In the genomic region with DNA sequence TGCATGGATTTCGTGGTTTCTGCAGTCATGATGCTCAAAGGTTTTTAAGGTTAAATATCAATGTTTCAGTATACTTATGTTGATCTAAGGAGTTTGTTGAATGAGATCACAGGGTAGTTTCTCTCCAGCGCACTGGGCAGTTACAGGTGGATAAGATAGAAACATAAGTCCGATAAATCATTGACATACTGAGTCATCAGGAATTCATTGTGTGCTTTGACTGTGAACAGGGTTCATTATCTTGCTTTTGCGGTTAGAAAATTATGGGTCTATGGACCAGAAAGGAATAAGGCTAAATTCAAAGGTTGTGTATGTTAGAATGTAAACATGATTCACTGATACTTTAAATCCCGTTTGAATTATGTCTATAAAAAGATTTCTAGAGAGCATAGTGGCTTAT, we compare ENCODE assay signal across 23 mouse cellular contexts. TPM values are rescaled to one million over a fixed set of nuclear protein-coding genes. Genes with fewer than 3 reads are reported as not detected.
DNase-seq lines count a peak whose midpoint lies in the region; ATAC-seq and TF ChIP-seq lines count a peak whose summit lies in the region.
"Had no signal": no experiment of that assay in that cellular context is flagged by ENCODE, and none has a peak within 500 bp of the region (broad histone marks: within the 10 kb centered on the region; RNA-seq: fewer than 3 reads in every experiment).

No protein-coding gene starts in this region.

- no peaks in the 10 kb centered on the region for H3K9me3 ChIP-seq in kidney, embryonic 15.5 days (replicated peaks)
- H3K9me3 ChIP-seq in midbrain, embryonic 11.5 days (ENCODE audit: control insufficient read depth, low read length), result no peaks in the 10 kb centered on the region
- H3K9me3 ChIP-seq in midbrain, embryonic 10.5 days (replicated peaks), result no peaks in the 10 kb centered on the region
- no peaks in the 10 kb centered on the region for H3K9me3 ChIP-seq in stomach, embryonic 14.5 days (ENCODE audit: control insufficient read depth, low read depth, low read length)
- H3K9me3 ChIP-seq: embryonic facial prominence, embryonic 15.5 days; forebrain, embryonic 10.5 days; G1E; hindbrain, embryonic 10.5 days; neural tube, embryonic 12.5 days had no signal

- H3K36me3 ChIP-seq in kidney, adult 2 months (ENCODE audit: control insufficient read depth, insufficient read depth, low read length), result no peaks in the 10 kb centered on the region
- H3K36me3 ChIP-seq in kidney, embryonic 15.5 days, result no peaks in the 10 kb centered on the region
- no peaks in the 10 kb centered on the region for H3K36me3 ChIP-seq in midbrain, embryonic 11.5 days (ENCODE audit: control insufficient read depth, insufficient read depth, low read length)
- H3K36me3 ChIP-seq in midbrain, embryonic 10.5 days, result no peaks in the 10 kb centered on the region
- no peaks in the 10 kb centered on the region for H3K36me3 ChIP-seq in stomach, embryonic 14.5 days (ENCODE audit: control insufficient read depth, insufficient read depth, low read length)
- H3K36me3 ChIP-seq: embryonic facial prominence, embryonic 15.5 days; forebrain, embryonic 10.5 days; G1E; hindbrain, embryonic 10.5 days; neural tube, embryonic 12.5 days had no signal

- no peak for ATAC-seq in kidney, embryonic 15.5 days (replicated peaks; ENCODE audit: low FRiP score)
- ATAC-seq in midbrain, embryonic 11.5 days (ENCODE audit: low FRiP score), result no peak
- peak; percentile 74 for ATAC-seq in stomach, embryonic 14.5 days (ENCODE audit: insufficient number of reproducible peaks, insufficient read depth, low FRiP score, low read depth)
- ATAC-seq: forebrain, postnatal 0 days had no signal

- no peak for TF ChIP-seq POLR2A in kidney, adult 2 months (IDR thresholded peaks at IDR 0.05; ENCODE audit: low read depth, low read length)

- H3K4me2 ChIP-seq in kidney, embryonic 15.5 days, result no peak overlapping the region
- no peak overlapping the region for H3K4me2 ChIP-seq in midbrain, embryonic 11.5 days
- no peak overlapping the region for H3K4me2 ChIP-seq in stomach, embryonic 14.5 days (replicated peaks; ENCODE audit: low read depth, low read length)
- H3K4me2 ChIP-seq: embryonic facial prominence, embryonic 15.5 days; neural tube, embryonic 12.5 days had no signal

- WGBS in kidney, adult 2 months, result 44% methylated on average over 5 of the region's 5 CpGs
- 71% methylated on average over 5 of the region's 5 CpGs for WGBS in kidney, embryonic 15.5 days
- WGBS in midbrain, embryonic 11.5 days, result 83% methylated on average over 5 of the region's 5 CpGs
- 86% methylated on average over 5 of the region's 5 CpGs for WGBS in midbrain, embryonic 10.5 days
- WGBS in stomach, embryonic 14.5 days, result 36% methylated on average over 5 of the region's 5 CpGs

- no peak overlapping the region for H3K9ac ChIP-seq in kidney, embryonic 15.5 days
- no peak overlapping the region for H3K9ac ChIP-seq in midbrain, embryonic 11.5 days (ENCODE audit: low read length)
- H3K9ac ChIP-seq in stomach, embryonic 14.5 days (replicated peaks; ENCODE audit: low read depth, low read length), result no peak overlapping the region
- H3K9ac ChIP-seq: embryonic facial prominence, embryonic 15.5 days; forebrain, postnatal 0 days; neural tube, embryonic 12.5 days had no signal

- no peaks in the 10 kb centered on the region for H3K27me3 ChIP-seq in kidney, adult 2 months (replicated peaks; ENCODE audit: control insufficient read depth, insufficient read depth, low read length)
- H3K27me3 ChIP-seq in kidney, embryonic 15.5 days, result no peaks in the 10 kb centered on the region
- H3K27me3 ChIP-seq in midbrain, embryonic 11.5 days (ENCODE audit: control insufficient read depth, insufficient read depth, low read length), result no peaks in the 10 kb centered on the region
- no peaks in the 10 kb centered on the region for H3K27me3 ChIP-seq in midbrain, embryonic 10.5 days (ENCODE audit: low read depth, poor library complexity, severe bottlenecking)
- H3K27me3 ChIP-seq in stomach, embryonic 14.5 days (ENCODE audit: control insufficient read depth, insufficient read depth, low read length), result no peaks in the 10 kb centered on the region
- H3K27me3 ChIP-seq: embryonic facial prominence, embryonic 15.5 days; neural tube, embryonic 12.5 days had no signal

- H3K4me1 ChIP-seq in kidney, adult 2 months (ENCODE audit: control insufficient read depth, insufficient read depth, low read length), result peaks cover 10% of the 10 kb centered on the region
- peaks cover 10% of the 10 kb centered on the region; the same call in 1 of the 2 replicates for H3K4me1 ChIP-seq in kidney, embryonic 15.5 days
- no peaks in the 10 kb centered on the region for H3K4me1 ChIP-seq in midbrain, embryonic 11.5 days (ENCODE audit: control insufficient read depth, insufficient read depth, low read length)
- H3K4me1 ChIP-seq in midbrain, embryonic 10.5 days, result no peaks in the 10 kb centered on the region
- no peaks in the 10 kb centered on the region for H3K4me1 ChIP-seq in stomach, embryonic 14.5 days (ENCODE audit: control insufficient read depth, insufficient read depth, low read length)
- H3K4me1 ChIP-seq: forebrain, embryonic 10.5 days; hindbrain, embryonic 10.5 days; neural tube, embryonic 12.5 days had no signal

- H3K27ac ChIP-seq in kidney, adult 2 months (ENCODE audit: insufficient read depth, low read depth, low read length), result peak overlapping the region; percentile 30; the same call in 1 of the 2 replicates
- no peak overlapping the region for H3K27ac ChIP-seq in kidney, embryonic 15.5 days
- no peak overlapping the region for H3K27ac ChIP-seq in midbrain, embryonic 11.5 days (ENCODE audit: low read depth, low read length)
- H3K27ac ChIP-seq in midbrain, embryonic 10.5 days (replicated peaks), result no peak overlapping the region
- H3K27ac ChIP-seq in stomach, embryonic 14.5 days (ENCODE audit: low read length), result no peak overlapping the region
- H3K27ac ChIP-seq: embryonic facial prominence, embryonic 15.5 days; forebrain, embryonic 10.5 days; hindbrain, embryonic 10.5 days; layer of hippocampus, adult 2 months; neural tube, embryonic 12.5 days had no signal

- no peak overlapping the region for H3K4me3 ChIP-seq in kidney, adult 2 months (ENCODE audit: insufficient read depth, low read depth, low read length)
- H3K4me3 ChIP-seq in kidney, embryonic 15.5 days (replicated peaks), result no peak overlapping the region
- no peak overlapping the region for H3K4me3 ChIP-seq in midbrain, embryonic 11.5 days (ENCODE audit: low read depth, low read length)
- no peak overlapping the region for H3K4me3 ChIP-seq in midbrain, embryonic 10.5 days
- H3K4me3 ChIP-seq in stomach, embryonic 14.5 days (ENCODE audit: low read depth, low read length), result no peak overlapping the region
- H3K4me3 ChIP-seq: embryonic facial prominence, embryonic 15.5 days; forebrain, embryonic 10.5 days; hindbrain, embryonic 10.5 days; layer of hippocampus, adult 2 months; neural tube, embryonic 12.5 days had no signal

- DNase-seq in kidney, adult 2 months, result peak; percentile 48
- peak; percentile 59 for DNase-seq in midbrain, embryonic 11.5 days (ENCODE audit: low spot score, missing footprints)
- no peak for DNase-seq in midbrain, embryonic 10.5 days (ENCODE audit: low spot score)
- no peak for DNase-seq in MN1 (ENCODE audit: low spot score)
- no peak for DNase-seq in right cerebral cortex, postnatal 14 days
- DNase-seq: cerebellum, adult 2 months; cerebellum, postnatal 36 days; forebrain, postnatal 0 days; gastrocnemius, postnatal 36 days; kidney, postnatal 10 days; left cerebral cortex, postnatal 4 days; lung, adult 18-20 months; lung, postnatal 4 days; spleen, adult 18-20 months had no signal

- TF ChIP-seq CTCF in kidney, adult 2 months (conservative IDR thresholded peaks at IDR 0.05; ENCODE audit: insufficient read depth, insufficient read length, low read depth, low read length), result no peak

RNA-seq across cellular contexts. Expression of a gene that starts 4.2 kb away (rescaled TPM):
- polyA plus RNA-seq in kidney, adult 2 months (2012; rRNA removed), result 2.1 and 2.8 TPM in 2 replicates
- polyA plus RNA-seq in kidney, embryonic 15.5 days (2015; fragmentation: Nextera tagmentation; extraction: Ambion mirVana), result 0.34 TPM in 1 of 2 replicates, not detected in the other
- not detected in 2 replicates for polyA plus RNA-seq in midbrain, embryonic 11.5 days (2014; fragmentation: Nextera tagmentation; extraction: Ambion mirVana)
- not detected in 2 replicates for polyA plus RNA-seq in midbrain, embryonic 10.5 days (2016; fragmentation: Nextera tagmentation; extraction: Ambion mirVana)
- polyA plus RNA-seq in stomach, embryonic 14.5 days (2014; fragmentation: Nextera tagmentation; extraction: Ambion mirVana), result 0.34 TPM in 1 of 2 replicates, not detected in the other
- polyA plus RNA-seq: cerebellum, adult 2 months; forebrain, embryonic 10.5 days; forebrain, postnatal 0 days; G1E; hindbrain, embryonic 10.5 days; neural tube, embryonic 12.5 days had no signal

RNA-seq across cellular contexts. Expression of a gene that starts 21.8 kb away (rescaled TPM):
- polyA plus RNA-seq in kidney, adult 2 months (2012; rRNA removed), result 66.6 and 75.2 TPM in 2 replicates
- polyA plus RNA-seq in kidney, embryonic 15.5 days (2015; fragmentation: Nextera tagmentation; extraction: Ambion mirVana), result 0.06 TPM in 1 of 2 replicates, not detected in the other
- polyA plus RNA-seq in midbrain, embryonic 11.5 days (2014; fragmentation: Nextera tagmentation; extraction: Ambion mirVana), result not detected in 2 replicates
- polyA plus RNA-seq in midbrain, embryonic 10.5 days (2016; fragmentation: Nextera tagmentation; extraction: Ambion mirVana), result not detected in 2 replicates
- 0.32 and 1.1 TPM in 2 replicates for polyA plus RNA-seq in stomach, embryonic 14.5 days (2014; fragmentation: Nextera tagmentation; extraction: Ambion mirVana)
- polyA plus RNA-seq: cerebellum, adult 2 months; forebrain, embryonic 10.5 days; forebrain, postnatal 0 days; G1E; hindbrain, embryonic 10.5 days; neural tube, embryonic 12.5 days had no signal

RNA-seq across cellular contexts. Expression of a gene that starts 33.3 kb away (rescaled TPM):
- not detected in 2 replicates for polyA plus RNA-seq in kidney, adult 2 months (2012; rRNA removed)
- polyA plus RNA-seq in kidney, embryonic 15.5 days (2015; fragmentation: Nextera tagmentation; extraction: Ambion mirVana), result not detected in 2 replicates
- polyA plus RNA-seq in midbrain, embryonic 11.5 days (2014; fragmentation: Nextera tagmentation; extraction: Ambion mirVana), result not detected in 2 replicates
- polyA plus RNA-seq in midbrain, embryonic 10.5 days (2016; fragmentation: Nextera tagmentation; extraction: Ambion mirVana), result not detected in 2 replicates
- not detected in 2 replicates for polyA plus RNA-seq in stomach, embryonic 14.5 days (2014; fragmentation: Nextera tagmentation; extraction: Ambion mirVana)
- polyA plus RNA-seq: cerebellum, adult 2 months; embryonic facial prominence, embryonic 15.5 days; forebrain, postnatal 0 days; heart, embryonic 16.5 days; hindbrain, embryonic 10.5 days; neural tube, embryonic 12.5 days had no signal

RNA-seq across cellular contexts. Expression of a gene that starts 46.0 kb away (rescaled TPM):
- polyA plus RNA-seq in kidney, adult 2 months (2012; rRNA removed), result 1.2 and 3.0 TPM in 2 replicates
- 0.28 and 0.31 TPM in 2 replicates for polyA plus RNA-seq in kidney, embryonic 15.5 days (2015; fragmentation: Nextera tagmentation; extraction: Ambion mirVana)
- polyA plus RNA-seq in midbrain, embryonic 11.5 days (2014; fragmentation: Nextera tagmentation; extraction: Ambion mirVana), result not detected in 2 replicates
- polyA plus RNA-seq in midbrain, embryonic 10.5 days (2016; fragmentation: Nextera tagmentation; extraction: Ambion mirVana), result not detected in 2 replicates
- 1.5 and 2.1 TPM in 2 replicates for polyA plus RNA-seq in stomach, embryonic 14.5 days (2014; fragmentation: Nextera tagmentation; extraction: Ambion mirVana)
- polyA plus RNA-seq: forebrain, embryonic 10.5 days; forebrain, postnatal 0 days; G1E; hindbrain, embryonic 10.5 days had no signal

Comparison
In these comparisons a context has a peak if more than half of its experiments do, and no peak if none do; other contexts are left out.
1. DNase-seq: peak in kidney, adult 2 months (single experiment) and midbrain, embryonic 11.5 days (single experiment); none in midbrain, embryonic 10.5 days (single experiment), MN1 (single experiment) and right cerebral cortex, postnatal 14 days (single experiment).
2. RNA of a gene that starts 21.8 kb away (polyA plus RNA-seq): 66.6 to 75.2 TPM in kidney, adult 2 months; 0.32 to 1.1 TPM in stomach, embryonic 14.5 days, 0.06 TPM in kidney, embryonic 15.5 days, not detected in midbrain, embryonic 11.5 days and not detected in midbrain, embryonic 10.5 days; every median in the first group is over 10 times any median in the second.